Mouse (Mus musculus) embryonic stem cell, embryonic (primary cell): Measurements from ENCODE around the gene Slc25a19.

Experiments
- CTCF ChIA-PET, 4 experiments: fragments of 300-600 bp in 2 of 4; fragments of 350-600 bp in 2 of 4; sonication (Branson Sonifier 250); formaldehyde crosslinking; loops; one replicate each; lab custom pipeline; 2022; ENCODE audit warnings: inconsistent platforms in 2 of 4; lab: Charles Lee
- POLR2A ChIA-PET, 4 experiments: fragments of 300-600 bp in 2 of 4; fragments of 350-600 bp in 2 of 4; sonication (Branson Sonifier 250); formaldehyde crosslinking; loops; one replicate each; lab custom pipeline; 2022; ENCODE audit warnings: antibody characterized with exemption in 4 of 4, inconsistent platforms in 1 of 4; lab: Charles Lee

Gene Slc25a19

DNA sequence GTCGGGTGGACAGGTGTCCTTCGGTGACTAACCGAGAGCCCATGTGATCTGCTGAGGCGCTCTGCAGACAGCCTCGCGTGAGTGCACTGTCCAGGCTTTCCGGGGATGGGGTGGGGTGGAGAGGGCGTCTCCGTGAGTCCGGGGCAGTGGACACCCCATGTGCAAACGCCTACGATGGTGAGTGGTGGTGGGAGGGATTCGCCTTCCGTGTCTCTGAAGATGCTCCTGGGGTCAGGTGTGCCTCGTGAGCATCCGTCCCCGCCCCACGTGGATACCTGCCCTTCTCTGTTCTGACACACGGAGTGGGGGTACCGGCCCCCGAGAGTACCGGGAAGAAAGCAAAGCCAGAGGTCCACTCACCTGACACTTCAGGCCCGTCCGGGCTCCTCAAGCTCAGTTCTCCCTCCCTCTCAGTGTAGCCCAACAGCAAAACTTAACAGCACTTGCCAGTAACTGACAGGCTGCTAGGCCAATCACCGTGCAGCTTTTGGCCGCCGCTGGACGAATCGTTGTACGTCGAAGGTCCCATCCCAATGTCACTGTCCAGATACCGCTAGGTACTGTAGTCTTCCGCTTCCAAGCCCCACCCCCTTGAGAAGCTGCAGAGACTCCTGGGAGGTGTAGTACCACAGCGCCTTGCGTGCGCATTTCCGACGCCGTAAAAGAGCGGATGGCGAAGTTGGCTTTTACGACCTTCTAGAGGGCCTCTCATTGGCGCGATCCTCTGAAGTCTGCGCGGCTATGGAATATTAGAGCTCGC, at the start of gene Slc25a19:
Gene Slc25a19 (minus strand): TSS at position 591 of the 760 bp plus-strand sequence.
- CTCF ChIA-PET, result interaction anchor here (0.5 to 8.7 kb wide), 24 partner anchors 9 to 724 kb away, joined by 3 to 93 read pairs (median 4); partner anchors contain the start of genes Mif4gd (in 3 of the 4), Caskin2 (in 1 of the 4), Gga3 (in 1 of the 4) and Grb2 (in 1 of the 4)

DNA sequence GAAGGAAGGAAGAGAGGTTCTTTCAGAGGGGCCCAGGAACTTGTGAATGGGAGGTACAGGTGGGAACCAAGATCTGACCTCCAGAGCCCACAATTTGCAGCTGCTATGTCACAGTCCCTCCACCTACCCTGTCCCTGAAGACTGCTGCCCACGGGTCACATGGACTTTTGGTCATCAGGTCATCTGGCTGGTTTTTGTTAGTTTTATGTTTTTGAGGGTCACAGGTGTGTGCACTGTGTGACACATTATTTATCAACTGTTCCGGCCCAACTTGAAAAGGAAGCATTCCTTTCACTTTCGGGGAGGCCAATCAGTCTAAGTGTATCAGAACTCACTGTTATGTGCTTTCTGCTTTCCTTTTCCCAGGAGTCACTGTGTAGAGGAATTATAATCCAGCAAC, 49.4 kb upstream of the Slc25a19 start:
- CTCF ChIA-PET, result no interaction called here
- POLR2A ChIA-PET, result interaction anchor here in 1 of 4 experiments (6.1 kb wide), 1 partner anchor 22 kb away, joined by 27 read pairs; no protein-coding TSS in a partner anchor

More for the DNA sequence above, at the start of gene Slc25a19:
- POLR2A ChIA-PET, result interaction anchor here (0.5 to 14.9 kb wide), 62 partner anchors 7 to 397 kb away, joined by 3 to 307 read pairs (median 4); partner anchors contain the start of genes Jpt1 (in 3 of the 4), Mif4gd (in 3 of the 4), Caskin2 (in 2 of the 4) and Grb2 (in 2 of the 4)

DNA sequence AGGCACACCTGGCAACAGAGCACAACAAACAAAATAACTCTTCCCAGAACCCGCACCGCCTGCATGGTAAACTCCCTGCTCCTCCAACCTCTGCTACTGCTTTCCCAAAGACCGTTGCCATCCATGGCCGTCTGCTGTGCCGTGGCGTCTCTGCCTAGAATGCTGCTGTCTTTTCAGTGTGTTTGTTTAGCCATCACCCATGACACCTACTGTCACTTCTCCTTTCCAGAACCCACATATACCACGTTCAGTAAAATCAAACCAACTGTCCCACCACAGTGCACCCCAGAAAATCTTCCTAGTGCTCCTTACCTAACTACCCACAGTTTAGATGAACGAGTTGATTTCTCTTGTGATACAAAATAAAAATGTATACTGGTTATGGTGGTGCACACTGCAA, 48.6 kb upstream of the Slc25a19 start:
- POLR2A ChIA-PET, result no interaction called here
- CTCF ChIA-PET, result no interaction called here

DNA sequence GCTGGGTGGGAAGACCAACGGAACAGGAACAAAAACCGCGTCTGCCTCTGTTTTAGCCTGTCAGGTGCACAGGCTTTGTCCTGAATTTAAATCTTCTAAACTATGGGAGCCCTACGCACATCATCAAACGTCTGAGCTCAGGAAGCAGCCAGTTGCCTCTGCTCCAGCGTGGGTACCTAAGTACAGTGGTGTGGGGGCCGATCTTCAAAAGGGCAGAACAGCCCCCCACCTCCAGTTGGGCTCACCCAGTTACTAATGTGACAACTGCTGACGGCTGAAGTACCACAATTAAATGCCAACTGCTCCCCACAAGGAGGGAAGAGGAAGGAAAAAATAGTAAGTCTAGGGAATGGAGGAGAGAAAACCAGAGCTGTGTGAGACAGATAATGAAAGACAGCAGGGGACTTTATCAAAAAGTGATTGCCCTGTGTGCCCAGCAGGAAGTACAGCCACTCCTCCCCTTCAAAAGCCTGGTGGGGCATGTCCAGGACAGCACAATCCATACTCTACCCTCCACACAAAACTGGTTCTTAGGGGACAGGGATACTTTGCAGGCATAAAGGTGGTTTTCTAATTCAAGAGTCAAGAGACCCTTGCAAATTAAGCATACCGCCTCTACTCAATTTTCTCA, 46.3 kb upstream of the Slc25a19 start:
- ChIA-PET CTCF (interaction anchor here in 1 of 4 experiments (1.2 kb wide), 1 partner anchor 25 kb away, joined by 3 read pairs; no protein-coding TSS in a partner anchor), POLR2A (interaction anchor here in 3 of 4 experiments (0.5 to 2.6 kb wide), 22 partner anchors 9 to 206 kb away, joined by 3 to 11 read pairs (median 3); partner anchors contain the start of genes Grb2 (in 3 of the 3) and Mif4gd (in 1 of the 3))

DNA sequence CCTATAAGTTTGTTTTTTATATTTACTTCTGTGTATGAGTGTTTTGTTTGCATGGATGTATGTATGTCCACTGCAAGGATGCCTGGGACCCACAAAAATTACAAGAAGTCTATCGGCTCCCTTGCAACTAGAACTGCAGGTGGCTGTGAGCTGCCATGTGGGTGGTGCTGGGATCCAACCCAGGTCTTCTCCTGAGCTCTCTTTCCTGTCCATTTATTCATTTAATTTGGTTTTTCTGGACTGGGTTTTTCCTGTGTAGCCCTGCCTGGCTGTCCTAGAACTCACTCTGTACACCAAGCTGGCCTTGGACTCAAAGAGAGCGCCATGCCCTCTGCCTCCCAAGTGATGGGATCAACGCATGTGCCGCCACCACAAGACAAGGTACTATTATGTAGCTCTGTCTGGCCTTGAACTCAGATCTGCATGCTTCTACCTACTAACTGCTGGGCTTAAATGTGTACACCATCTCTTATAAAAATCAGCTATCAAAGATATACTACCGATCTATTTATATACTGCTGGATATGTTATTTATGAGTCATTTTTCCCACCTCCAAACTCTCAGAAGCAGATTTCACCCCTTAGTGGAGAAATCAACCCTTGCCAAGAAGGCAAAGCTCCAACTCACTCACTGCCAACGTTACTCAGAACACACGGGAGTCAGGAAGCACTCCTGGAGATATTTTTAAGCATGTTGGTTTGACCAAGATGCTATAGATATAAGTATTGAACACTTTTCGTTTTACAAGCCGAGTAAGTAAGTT, 45.6 kb upstream of the Slc25a19 start:
- POLR2A ChIA-PET, result interaction anchor here in 3 of 4 experiments (0.5 to 2.6 kb wide), 23 partner anchors 8 to 161 kb away, joined by 3 to 11 read pairs (median 3); partner anchors contain the start of genes Grb2 (in 3 of the 3) and Mif4gd (in 1 of the 3)
- CTCF ChIA-PET, result interaction anchor here in 1 of 4 experiments (1.2 kb wide), 1 partner anchor 25 kb away, joined by 3 read pairs; no protein-coding TSS in a partner anchor

DNA sequence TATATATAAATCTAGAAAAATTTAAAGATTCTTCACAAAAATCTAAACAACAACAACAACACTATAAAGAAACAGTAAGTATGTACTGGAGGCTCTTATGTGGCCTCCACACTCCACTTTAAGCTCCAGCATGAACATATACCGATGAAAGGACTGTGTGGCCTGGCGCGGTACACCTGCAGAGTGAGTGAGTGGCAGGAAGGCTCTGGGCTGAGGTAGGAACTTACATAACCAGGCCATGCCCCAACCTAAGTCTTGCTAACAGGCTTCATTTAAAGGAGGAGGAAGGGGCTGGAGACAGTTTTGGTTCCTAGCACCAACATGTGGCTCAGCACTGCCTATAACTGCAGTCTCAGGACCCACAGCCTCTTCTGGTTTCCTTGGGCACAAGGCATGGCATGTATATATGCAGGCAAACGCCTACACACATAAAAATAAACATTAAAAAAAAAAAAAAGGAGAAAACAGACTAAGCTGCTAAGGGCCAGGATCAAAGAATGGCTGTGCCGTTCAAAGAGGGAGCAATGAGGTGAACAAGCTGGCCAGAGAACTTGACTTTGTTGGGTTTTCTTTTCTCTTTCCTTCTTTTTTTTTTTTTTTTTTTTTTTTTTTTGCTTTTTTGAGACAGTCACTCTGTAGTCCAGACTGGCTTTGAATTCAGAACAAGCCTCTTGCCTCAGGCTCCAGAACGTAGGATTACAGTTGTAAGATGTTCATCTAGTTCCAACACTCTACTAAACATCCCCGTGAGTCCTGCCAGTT, 44.3 kb upstream of the Slc25a19 start:
- ChIA-PET POLR2A (interaction anchor here in 2 of 4 experiments (0.6 to 2.6 kb wide), 17 partner anchors 9 to 101 kb away, joined by 3 to 11 read pairs (median 3); partner anchors contain the start of gene Mif4gd (in 1 of the 2)), CTCF (interaction anchor here in 3 of 4 experiments (0.6 to 1.6 kb wide), 5 partner anchors 8 to 490 kb away, joined by 3 to 6 read pairs (median 3); no protein-coding TSS in a partner anchor)

DNA sequence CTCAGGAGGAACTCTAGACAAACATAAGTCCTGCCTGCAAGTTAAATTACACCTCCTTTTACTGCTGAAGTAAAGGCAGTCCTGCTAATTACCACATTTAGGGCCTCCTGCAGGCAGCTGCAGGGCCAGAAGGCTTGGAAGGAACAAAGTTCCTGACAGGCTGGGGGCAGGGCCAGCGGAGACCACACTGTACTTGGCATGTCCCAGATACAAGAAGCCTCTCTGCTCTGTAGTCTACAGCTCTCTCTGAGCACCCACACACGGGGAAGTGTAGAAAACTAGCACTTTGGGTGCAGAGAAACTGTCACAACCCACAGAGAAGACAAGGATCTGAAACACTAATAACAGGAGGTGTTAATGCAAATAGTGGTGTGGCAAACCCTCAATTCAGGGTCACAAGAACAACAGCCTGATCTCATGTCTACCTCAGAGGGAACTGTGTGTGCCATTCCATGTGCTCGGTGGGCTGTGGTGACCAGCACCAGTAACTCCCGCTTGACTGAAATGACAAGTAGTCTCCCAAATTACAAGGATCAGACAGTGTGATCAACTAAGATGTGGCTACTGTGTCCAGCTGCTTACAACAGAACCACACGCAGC, 42.5 kb upstream of the Slc25a19 start:
- ChIA-PET CTCF (interaction anchor here in 2 of 4 experiments (0.6 kb wide), 2 partner anchors 154 to 316 kb away, joined by 3 to 6 read pairs; no protein-coding TSS in a partner anchor), POLR2A (interaction anchor here in 1 of 4 experiments (0.7 to 1.5 kb wide), 3 partner anchors 11 to 31 kb away, joined by 3 to 4 read pairs (median 4); no protein-coding TSS in a partner anchor)

DNA sequence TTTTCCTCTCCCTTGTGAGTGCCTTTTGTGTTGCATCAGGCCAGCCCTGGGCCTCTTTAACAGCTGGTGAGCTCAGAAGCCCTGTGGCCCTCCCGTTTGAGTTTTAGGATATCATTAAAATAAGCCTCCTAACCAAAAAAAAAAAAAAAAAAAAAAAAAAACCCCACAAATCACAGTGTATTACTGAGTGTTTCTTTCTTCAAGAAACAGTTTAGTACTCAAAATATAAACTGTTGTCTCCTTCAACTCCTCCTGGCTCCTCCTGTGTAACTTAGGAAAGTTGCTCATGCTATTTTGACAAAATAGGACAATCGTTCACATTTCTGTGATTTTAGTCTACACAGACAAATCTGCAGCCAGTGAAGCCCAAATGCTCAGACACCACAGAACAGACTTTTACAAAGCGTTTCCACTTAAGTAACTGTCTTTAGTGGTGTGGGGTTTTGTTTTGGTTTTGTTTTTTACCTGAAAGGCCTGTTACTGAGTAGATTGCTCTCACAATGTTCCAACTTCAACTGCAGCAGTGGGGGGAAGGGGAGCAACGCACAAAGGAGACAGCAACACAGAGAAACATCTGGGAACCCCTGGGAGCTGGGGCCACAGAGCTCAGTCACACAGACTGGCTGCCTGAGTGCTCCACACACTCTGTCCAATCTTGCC, 35.7 kb upstream of the Slc25a19 start:
- POLR2A ChIA-PET, result interaction anchor here (0.5 to 2.1 kb wide), 9 partner anchors 9 to 869 kb away, joined by 3 to 11 read pairs (median 4); no protein-coding TSS in a partner anchor
- CTCF ChIA-PET, result interaction anchor here in 2 of 4 experiments (0.6 to 1.0 kb wide), 4 partner anchors 9 to 461 kb away, joined by 3 to 6 read pairs (median 4); no protein-coding TSS in a partner anchor

DNA sequence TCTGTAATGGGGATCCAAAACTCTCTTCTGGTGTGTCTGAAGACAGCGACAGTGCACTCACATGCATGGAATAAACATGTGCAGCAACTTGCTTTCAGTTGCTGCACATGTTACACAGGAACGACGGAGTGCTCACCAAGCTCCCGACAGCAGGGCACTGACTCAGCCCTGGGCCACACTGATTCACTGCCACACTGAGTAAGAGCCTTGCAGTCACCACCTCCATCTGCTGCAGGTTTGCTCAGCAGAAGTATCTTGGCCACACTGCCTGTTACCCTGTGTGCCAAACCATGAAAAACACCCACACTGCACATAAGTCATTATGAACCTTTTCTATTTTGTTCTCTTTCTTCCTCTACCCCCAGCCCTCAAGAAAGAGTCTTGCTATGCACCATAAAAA, 32.3 kb upstream of the Slc25a19 start:
- POLR2A ChIA-PET, result interaction anchor here in 1 of 4 experiments (0.7 to 2.3 kb wide), 5 partner anchors 10 to 154 kb away, joined by 3 to 5 read pairs (median 4); partner anchors contain the start of gene Tsen54
- CTCF ChIA-PET, result interaction anchor here in 1 of 4 experiments (1.0 kb wide), 2 partner anchors 29 to 48 kb away, joined by 3 read pairs; partner anchors contain the start of gene Mif4gd

DNA sequence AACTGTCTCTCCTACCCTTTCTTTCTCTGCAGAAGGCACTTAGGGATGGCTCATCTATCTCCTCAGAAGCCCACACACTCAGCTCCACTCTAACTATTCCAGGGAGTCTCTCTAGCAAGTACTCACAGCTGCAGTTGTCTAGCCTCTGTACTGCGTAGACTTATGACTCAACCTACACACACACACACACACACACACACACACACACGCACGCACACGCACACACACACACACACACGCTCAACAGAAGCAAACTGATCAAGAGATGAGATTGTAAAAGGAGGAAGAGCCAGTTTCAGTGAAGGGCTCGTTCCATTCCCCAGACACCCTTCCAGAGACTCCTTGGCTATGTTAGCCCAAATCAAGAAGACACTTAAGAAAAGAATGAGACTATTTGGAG, 30.4 kb upstream of the Slc25a19 start:
- ChIA-PET CTCF (interaction anchor here in 2 of 4 experiments (0.6 kb wide), 2 partner anchors 40 to 321 kb away, joined by 3 to 6 read pairs; no protein-coding TSS in a partner anchor), POLR2A (interaction anchor here in 2 of 4 experiments (0.7 to 2.3 kb wide), 7 partner anchors 8 to 196 kb away, joined by 3 to 5 read pairs (median 3); partner anchors contain the start of gene Grb2 (in 1 of the 2))

DNA sequence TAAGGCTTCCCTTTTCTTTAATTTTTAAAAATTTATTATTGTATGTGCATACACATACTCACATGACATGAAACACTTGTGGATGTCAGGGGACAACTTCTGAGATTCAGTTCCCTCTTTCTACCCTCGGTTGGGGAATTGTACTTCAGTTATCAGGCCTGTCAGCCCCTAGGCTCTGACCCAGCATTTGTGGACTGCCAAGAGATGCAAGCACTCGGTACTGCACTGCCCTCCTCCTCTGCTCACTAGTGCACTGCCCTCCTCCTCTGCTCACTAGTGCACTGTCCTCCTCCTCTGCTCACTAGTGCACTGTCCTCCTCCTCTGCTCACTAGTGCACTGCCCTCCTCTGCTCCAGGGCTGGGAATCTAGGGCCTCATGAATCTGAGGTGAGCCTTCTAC, 26.0 kb upstream of the Slc25a19 start:
- ChIA-PET POLR2A (interaction anchor here in 1 of 4 experiments (1.1 kb wide), 1 partner anchor 9 kb away, joined by 4 read pairs; no protein-coding TSS in a partner anchor), CTCF (interaction anchor here in 2 of 4 experiments (0.5 to 0.9 kb wide), 2 partner anchors 25 to 43 kb away, joined by 3 to 4 read pairs; no protein-coding TSS in a partner anchor)

DNA sequence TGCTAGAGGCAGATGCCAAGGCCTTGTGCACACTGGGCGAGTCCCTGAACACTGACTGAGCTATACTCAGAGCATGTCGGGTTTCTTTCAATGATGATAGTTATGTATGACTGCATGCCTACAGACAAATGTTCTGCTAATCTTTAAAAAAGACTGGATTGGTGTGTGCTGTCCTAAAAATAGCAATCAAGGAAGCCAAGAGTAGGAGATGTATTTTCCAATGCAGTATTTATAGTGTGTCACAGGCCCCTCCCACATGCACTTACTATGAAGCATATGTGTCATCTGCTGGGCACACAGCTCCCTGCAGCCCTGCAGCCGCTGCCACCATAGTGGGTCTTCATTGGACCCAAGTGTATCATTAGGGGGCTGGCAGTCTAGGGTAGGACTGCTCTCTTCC, 25.1 kb upstream of the Slc25a19 start:
- CTCF ChIA-PET, result interaction anchor here in 1 of 4 experiments (0.9 to 1.3 kb wide), 2 partner anchors 26 to 69 kb away, joined by 3 read pairs; no protein-coding TSS in a partner anchor

DNA sequence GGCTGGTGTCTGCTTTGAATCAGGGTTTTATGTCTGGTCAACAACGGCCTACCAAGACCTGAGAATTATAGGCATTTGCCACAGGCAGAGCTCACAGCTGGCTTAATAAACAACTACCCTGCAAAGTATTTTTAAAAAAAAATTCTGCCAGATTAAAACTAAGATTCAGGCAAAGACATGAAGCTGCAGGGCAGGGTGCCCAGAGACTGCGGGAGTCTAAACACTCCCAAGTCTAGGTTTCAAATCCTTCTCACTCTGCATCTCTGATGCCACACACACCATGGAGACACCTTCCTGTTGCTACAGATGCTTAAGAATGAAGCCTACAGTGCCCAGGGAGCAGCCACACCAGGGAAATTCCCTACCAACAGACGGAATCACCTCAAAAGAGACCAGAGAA, 23.6 kb upstream of the Slc25a19 start:
- POLR2A ChIA-PET, result interaction anchor here in 2 of 4 experiments (0.6 to 6.3 kb wide), 10 partner anchors 8 to 369 kb away, joined by 3 to 54 read pairs (median 4); no protein-coding TSS in a partner anchor
- CTCF ChIA-PET, result interaction anchor here in 2 of 4 experiments (0.6 to 1.2 kb wide), 4 partner anchors 15 to 65 kb away, joined by 3 to 4 read pairs (median 3); no protein-coding TSS in a partner anchor

More for the DNA sequence above, 25.1 kb upstream of the Slc25a19 start:
- POLR2A ChIA-PET, result interaction anchor here in 1 of 4 experiments (1.0 to 6.3 kb wide), 4 partner anchors 9 to 81 kb away, joined by 3 to 54 read pairs (median 4); no protein-coding TSS in a partner anchor

DNA sequence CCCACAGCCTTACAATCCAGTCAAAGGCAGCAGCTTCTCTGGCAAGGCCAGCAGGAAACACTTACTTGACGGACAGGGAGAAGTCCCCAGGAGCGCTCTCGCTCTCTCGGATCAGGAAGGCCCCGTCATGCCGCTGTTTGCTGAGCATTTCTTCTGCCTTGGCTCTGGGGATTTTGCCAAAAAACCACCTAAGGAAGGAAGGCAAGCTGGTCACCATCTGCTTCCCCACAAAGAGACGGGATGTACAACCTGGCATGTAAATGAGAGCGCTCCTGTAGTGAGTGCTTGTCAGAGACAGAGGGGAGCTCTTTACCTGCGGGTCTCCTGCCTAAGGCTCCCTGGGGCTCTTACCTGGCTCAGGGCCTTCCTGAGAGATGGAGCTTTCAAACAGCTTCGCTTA, 21.6 kb upstream of the Slc25a19 start:
- CTCF ChIA-PET, result interaction anchor here in 2 of 4 experiments (1.0 to 2.8 kb wide), 4 partner anchors 14 to 49 kb away, joined by 3 to 14 read pairs (median 4); partner anchors contain the start of gene Mif4gd (in 1 of the 2)
- POLR2A ChIA-PET, result interaction anchor here in 2 of 4 experiments (0.8 to 6.3 kb wide), 14 partner anchors 8 to 164 kb away, joined by 3 to 54 read pairs (median 4); partner anchors contain the start of genes Caskin2 (in 1 of the 2) and Mif4gd (in 1 of the 2)
